In the genomic region with DNA sequence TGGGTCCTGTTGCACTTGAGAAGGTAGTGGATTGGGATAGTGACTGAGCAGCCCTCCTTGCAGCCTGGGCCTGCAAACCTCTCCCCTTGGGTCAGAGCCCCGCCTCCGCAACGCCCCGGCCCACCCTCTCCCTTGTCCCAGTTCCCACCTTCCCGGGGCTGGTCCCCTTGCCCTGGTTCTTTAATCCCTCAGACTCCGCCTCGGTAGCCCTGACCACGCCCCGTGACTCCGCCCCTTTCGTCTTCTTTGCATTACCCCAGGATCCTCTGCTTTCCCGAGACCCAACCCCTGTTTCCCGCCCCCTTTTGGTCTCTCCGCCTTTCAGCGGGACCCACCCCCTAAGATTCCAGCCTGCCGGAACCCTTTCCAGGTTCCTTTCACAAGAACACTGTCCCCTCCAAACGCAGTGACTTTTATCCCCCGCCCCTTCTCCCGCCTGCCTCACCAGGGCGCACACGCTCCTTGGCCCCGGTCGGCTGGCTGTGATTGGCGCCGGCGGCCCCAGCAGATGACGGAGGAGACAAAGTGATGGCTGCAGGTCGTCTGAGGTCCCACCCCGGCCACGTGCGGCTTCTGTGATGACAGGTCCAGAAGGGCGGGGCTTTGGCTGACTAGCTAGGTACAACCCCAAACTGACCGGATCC, we compare ENCODE assay signal across 8 mouse cellular contexts. TPM values are rescaled to one million over a fixed set of nuclear protein-coding genes. Genes with fewer than 3 reads are reported as not detected.
DNase-seq lines count a peak whose midpoint lies in the region; ATAC-seq lines count a peak whose summit lies in the region.

A gene (minus strand): TSS at position 562 of the 644 bp plus-strand sequence.

- peak; percentile 86 for ATAC-seq in erythroblast, adult 5-6 weeks (replicated peaks; ENCODE audit: low FRiP score, poor library complexity, severe bottlenecking)
- peak; percentile 95 for ATAC-seq in kidney, embryonic 15.5 days (replicated peaks; ENCODE audit: low FRiP score)
- ATAC-seq in monocyte, adult 5-6 weeks (replicated peaks; ENCODE audit: insufficient number of reproducible peaks, low FRiP score, low TSS enrichment, poor library complexity, severe bottlenecking) = peak; percentile 75

- DNase-seq in B cell, adult 2 months = peak; percentile 98
- DNase-seq in brain, adult 2 months (ENCODE audit: low read depth, low spot score) = peak; percentile 96
- peak; percentile 99 for DNase-seq in heart, embryonic 10.5 days (ENCODE audit: low spot score)
- peak; percentile 96 for DNase-seq in liver
- peak; percentile 93 to 94 for DNase-seq in spleen, postnatal 4 days (ENCODE audit: low spot score in 2 of 2)

- H3K27ac ChIP-seq in heart, embryonic 10.5 days = peak within 1 kb of the TSS; percentile 83
- H3K27ac ChIP-seq in kidney, embryonic 15.5 days = peak within 1 kb of the TSS; percentile 81

- H3K9ac ChIP-seq in kidney, embryonic 15.5 days = peak within 1 kb of the TSS; percentile 52

- H3K9me3 ChIP-seq in heart, embryonic 10.5 days = no peaks in the 10 kb centered on the region
- H3K9me3 ChIP-seq in kidney, embryonic 15.5 days (replicated peaks) = no peaks in the 10 kb centered on the region

- H3K4me1 ChIP-seq in heart, embryonic 10.5 days = peaks cover 35% of the 10 kb centered on the region
- H3K4me1 ChIP-seq in kidney, embryonic 15.5 days = peaks cover 29% of the 10 kb centered on the region

- H3K4me2 ChIP-seq in kidney, embryonic 15.5 days = peak within 1 kb of the TSS; percentile 85

- no peaks in the 10 kb centered on the region for H3K36me3 ChIP-seq in heart, embryonic 10.5 days
- H3K36me3 ChIP-seq in kidney, embryonic 15.5 days = no peaks in the 10 kb centered on the region

- peak within 1 kb of the TSS; percentile 72 for H3K4me3 ChIP-seq in heart, embryonic 10.5 days
- H3K4me3 ChIP-seq in kidney, embryonic 15.5 days (replicated peaks) = peak within 1 kb of the TSS; percentile 65

- WGBS in heart, embryonic 10.5 days = under 1% methylated on average over 33 of the region's 33 CpGs
- WGBS in kidney, embryonic 15.5 days = under 1% methylated on average over 33 of the region's 33 CpGs

- no peaks in the 10 kb centered on the region for H3K27me3 ChIP-seq in heart, embryonic 10.5 days (ENCODE audit: insufficient read depth, poor library complexity, severe bottlenecking)
- no peaks in the 10 kb centered on the region for H3K27me3 ChIP-seq in kidney, embryonic 15.5 days

RNA-seq across cellular contexts. Expression of the gene that starts here (rescaled TPM):
- total RNA-seq in erythroblast, adult 5-6 weeks (2015; ENCODE audit: low replicate concordance) = 177 and 182 TPM in 2 replicates
- 191 and 193 TPM in 2 replicates for total RNA-seq in erythroblast, adult 5-6 weeks (2017; ENCODE audit: low replicate concordance)
- 12.0 and 12.7 TPM in 2 replicates for polyA plus RNA-seq in heart, embryonic 10.5 days (2016; fragmentation: Nextera tagmentation; extraction: Ambion mirVana)
- polyA plus RNA-seq in kidney, embryonic 15.5 days (2015; fragmentation: Nextera tagmentation; extraction: Ambion mirVana) = 10.8 and 11.8 TPM in 2 replicates
- 35.6 to 52.9 TPM (median 38.9 TPM) in 3 replicates for total RNA-seq in monocyte, adult 5-6 weeks (2017)

Comparison
In these comparisons a context has a peak if more than half of its experiments do, and no peak if none do; other contexts are left out.
1. Peak in every context shown above with its lines: DNase-seq, ATAC-seq, H3K4me3 ChIP-seq and H3K27ac ChIP-seq.